Mouse (Mus musculus): ENCODE data around the gene Gadd45a. TPM values are rescaled to one million over a fixed set of nuclear protein-coding genes. Genes with fewer than 3 reads are reported as not detected.
A peak's percentile ranks its signal among the peaks of the same experiment; 100 is the strongest.

Gene Gadd45a
- 10 to 100 TPM; 23.4 to 25.7 TPM for total RNA-seq (2021)

- intact Hi-C loops (cut with DNase I): loop anchor here (1.0 to 10.0 kb wide), 8 partner anchors 66 to 502 kb away; partner anchors contain the start of genes Gng12 and Mad2l1
- DNase-seq: peak; percentile 97 to 98
Measured at GRCm38 (mm10) chr6:67036837-67037628, at the start of gene Gadd45a. TSS of gene Gadd45a (minus strand) at chr6:67037457.

- no peak for DNase-seq
- intact Hi-C loops (cut with DNase I): no loop called here
Measured at GRCm38 (mm10) chr6:67085850-67086437, 48.7 kb upstream of the Gadd45a start.

- intact Hi-C loops (cut with DNase I): no loop called here
- DNase-seq: no peak
Measured at GRCm38 (mm10) chr6:67084465-67084864, 47.2 kb upstream of the Gadd45a start.

GRCm38 (mm10) chr6:67081141-67081540 lies 43.9 kb upstream of the Gadd45a start:
- DNase-seq: no peak
- intact Hi-C loops (cut with DNase I): no loop called here

- intact Hi-C loops (cut with DNase I): no loop called here
- no peak for DNase-seq
Measured at GRCm38 (mm10) chr6:67078076-67078475, 40.8 kb upstream of the Gadd45a start.

GRCm38 (mm10) chr6:67077477-67077876 lies 40.2 kb upstream of the Gadd45a start:
- peak; percentile 15 to 43 for DNase-seq
- intact Hi-C loops (cut with DNase I): no loop called here

DNA sequence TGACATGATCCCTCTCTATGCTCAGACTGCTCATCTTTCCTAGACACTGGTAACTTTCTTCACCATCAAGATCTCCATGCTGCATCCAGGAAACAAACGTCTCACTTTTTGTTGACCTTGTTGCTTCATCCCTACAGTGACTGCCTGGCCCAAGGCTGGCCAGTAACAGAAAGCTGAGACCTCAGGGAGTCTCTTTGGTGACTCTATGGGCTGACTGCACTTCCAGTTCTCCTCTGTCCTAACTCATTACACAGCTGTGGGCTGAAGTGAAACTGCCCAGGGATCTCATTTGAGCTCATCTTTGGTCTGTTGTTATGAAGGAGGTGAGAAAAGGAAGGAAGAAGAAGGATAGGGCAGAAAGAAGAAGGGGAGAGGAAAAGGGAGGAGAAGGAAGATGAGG lies 39.1 kb upstream of the Gadd45a start:
- intact Hi-C loops (cut with DNase I): no loop called here

DNA sequence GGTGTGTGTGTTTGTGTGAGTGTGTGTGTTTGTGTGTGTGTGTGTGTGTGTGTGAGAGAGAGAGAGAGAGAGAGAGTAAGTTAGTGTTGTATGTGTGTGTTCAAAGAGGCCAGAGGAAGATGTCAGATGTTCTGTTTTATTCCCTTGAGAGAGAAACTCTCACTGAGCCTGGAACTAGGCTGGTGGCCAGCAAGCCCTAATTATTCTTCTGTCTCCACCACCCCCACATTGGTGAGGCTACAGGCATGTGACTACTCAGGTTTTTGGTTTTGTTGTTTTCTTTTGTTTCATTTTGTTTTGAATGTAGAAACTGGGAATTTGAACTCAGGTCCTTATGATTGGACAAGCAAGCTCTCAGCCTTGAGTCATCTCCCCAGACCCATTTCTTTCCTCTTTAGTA lies 37.6 kb upstream of the Gadd45a start:
- intact Hi-C loops (cut with DNase I): no loop called here
- DNase-seq: no peak

More for the DNA sequence above, 39.1 kb upstream of the Gadd45a start:
- no peak for DNase-seq

- DNase-seq: no peak
- intact Hi-C loops (cut with DNase I): loop anchor here (2.0 kb wide), 1 partner anchor 35 kb away; no protein-coding TSS in a partner anchor
Measured at GRCm38 (mm10) chr6:67073929-67074328, 36.7 kb upstream of the Gadd45a start.

GRCm38 (mm10) chr6:67073446-67073845 lies 36.2 kb upstream of the Gadd45a start:
- intact Hi-C loops (cut with DNase I): loop anchor here (2.0 kb wide), 1 partner anchor 35 kb away; no protein-coding TSS in a partner anchor
- DNase-seq: no peak

GRCm38 (mm10) chr6:67071615-67072014 lies 34.4 kb upstream of the Gadd45a start:
- no peak for DNase-seq
- intact Hi-C loops (cut with DNase I): loop anchor here (2.0 kb wide), 1 partner anchor 33 kb away; no protein-coding TSS in a partner anchor

GRCm38 (mm10) chr6:67069800-67070315 lies 32.6 kb upstream of the Gadd45a start:
- peak; percentile 17 to 32 for DNase-seq
- intact Hi-C loops (cut with DNase I): no loop called here

GRCm38 (mm10) chr6:67069219-67069762 lies 32.0 kb upstream of the Gadd45a start:
- DNase-seq: peak; percentile 20 to 36
- intact Hi-C loops (cut with DNase I): no loop called here

DNA sequence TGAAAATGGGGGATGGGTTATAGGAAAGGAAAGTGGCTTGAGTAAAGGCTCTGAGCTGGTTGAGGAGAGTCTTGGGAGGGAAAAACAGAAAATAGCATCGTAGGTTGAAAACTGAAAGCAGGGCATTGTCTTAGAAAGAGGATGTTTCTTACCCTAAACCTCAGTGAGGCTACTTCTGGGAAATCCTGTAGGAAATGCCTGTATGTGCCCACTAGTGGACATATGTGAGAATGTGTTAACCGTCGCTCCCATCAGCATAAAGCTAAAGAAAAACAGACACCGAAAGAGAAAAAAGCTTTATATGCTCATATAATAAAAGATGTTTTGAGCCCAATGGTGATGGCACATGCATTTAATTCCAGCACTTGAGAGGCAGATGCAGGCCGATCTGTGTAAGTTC lies 22.8 kb upstream of the Gadd45a start:
- intact Hi-C loops (cut with DNase I): no loop called here

GRCm38 (mm10) chr6:67057991-67058696 lies 20.9 kb upstream of the Gadd45a start:
- no peak for DNase-seq
- intact Hi-C loops (cut with DNase I): no loop called here

More for the DNA sequence above, 22.8 kb upstream of the Gadd45a start:
- DNase-seq: no peak

GRCm38 (mm10) chr6:67057574-67057973 lies 20.3 kb upstream of the Gadd45a start:
- DNase-seq: no peak
- intact Hi-C loops (cut with DNase I): no loop called here

DNA sequence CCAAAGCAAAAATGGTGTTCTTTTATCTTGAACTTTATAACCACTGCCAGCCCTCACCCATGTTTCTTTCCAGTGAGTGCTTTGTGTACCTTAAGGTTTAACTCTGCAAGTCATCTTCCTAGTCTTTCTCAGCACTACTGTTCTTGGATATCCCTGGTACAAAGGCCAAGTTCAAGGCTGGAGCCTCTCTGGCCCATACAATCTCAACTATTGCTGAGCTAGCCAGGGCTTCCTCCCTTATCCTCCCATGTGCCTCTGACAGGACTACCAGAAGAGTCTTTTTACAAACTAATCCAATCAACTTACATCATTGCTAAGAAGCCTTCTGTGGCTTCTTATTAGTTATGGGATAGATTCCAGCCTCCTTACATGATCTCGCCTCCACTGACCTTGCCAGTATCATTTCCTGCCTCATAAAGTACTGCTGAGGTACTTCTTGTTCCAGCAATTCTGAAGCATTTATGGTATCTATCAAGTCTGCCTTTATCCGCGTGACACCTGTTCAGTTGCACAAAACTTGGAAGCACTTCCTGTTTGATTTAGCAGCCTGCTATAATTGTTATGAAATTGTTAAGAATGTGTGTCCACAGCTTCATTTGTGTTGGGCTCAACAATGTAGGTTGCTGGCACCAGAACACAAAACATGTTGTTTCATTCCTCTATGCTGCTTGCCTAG lies 19.8 kb upstream of the Gadd45a start:
- DNase-seq: no peak
- intact Hi-C loops (cut with DNase I): no loop called here

DNA sequence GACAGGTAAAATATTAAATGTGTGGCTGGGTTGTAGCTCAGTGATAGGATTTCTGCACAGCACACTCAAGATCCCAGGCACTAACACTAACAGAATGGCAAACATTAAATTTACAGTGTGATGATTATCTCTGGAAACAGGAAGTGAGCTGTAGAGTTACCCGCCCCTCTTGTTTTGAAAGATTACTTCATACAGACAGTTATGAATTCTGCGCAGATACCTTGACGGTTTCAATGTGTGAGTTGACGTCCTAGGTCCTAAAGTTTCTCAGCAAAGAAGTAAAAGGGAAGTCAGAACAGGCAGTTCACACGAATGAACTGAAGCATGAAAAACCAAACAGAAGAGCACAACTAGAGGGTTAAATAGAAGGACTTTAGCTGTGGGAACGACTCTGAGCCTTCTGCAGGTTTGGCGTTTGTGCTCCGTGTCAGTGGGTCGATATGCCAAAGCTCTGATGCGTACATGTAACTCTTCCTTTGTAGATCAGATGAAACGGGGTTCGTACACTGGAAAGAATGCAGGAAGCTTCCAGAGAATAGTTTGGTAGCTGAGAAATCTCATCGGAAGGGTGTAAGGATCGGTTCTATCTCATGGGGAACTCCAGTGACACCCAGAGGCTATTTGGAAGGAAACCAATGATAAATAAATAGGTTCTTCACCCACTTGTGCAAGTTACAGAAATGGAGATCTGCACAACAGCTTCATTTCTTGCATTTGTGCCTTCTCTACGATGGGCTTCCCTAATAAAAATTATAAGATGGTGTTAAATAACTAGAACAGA lies 19.0 kb upstream of the Gadd45a start:
- no peak for DNase-seq
- intact Hi-C loops (cut with DNase I): no loop called here

GRCm38 (mm10) chr6:67050063-67050462 lies 12.8 kb upstream of the Gadd45a start:
- DNase-seq: no peak
- intact Hi-C loops (cut with DNase I): no loop called here

All from heart, postnatal 36 days (tissue).